Mouse (Mus musculus) heart, postnatal 36 days (tissue): Measurements from ENCODE around the gene Hoxb6. TPM values are rescaled to one million over a fixed set of nuclear protein-coding genes. Genes with fewer than 3 reads are reported as not detected.

Experiments
- DNase-seq, 2 experiments: peaks; one replicate each; pipeline ENCODE4 v3.0.0; 2021 to 2022
- intact Hi-C: fragments of 180-260 bp; cut with DNase I; formaldehyde crosslinking; loops from one replicate; pipeline ENCODE4 v1.15.1; 2025
- microRNA-seq, 2 experiments: library from miRNA; unstranded; fragments of <30 nt; microRNA quantifications; one replicate each; pipeline ENCODE4 v1.2.0; 2021; ENCODE audit warnings: borderline number of aligned reads in 2 of 2
- total RNA-seq, 2 experiments: library from RNA; stranded (reverse); gene quantifications; 2 replicates each; pipeline ENCODE4 v1.2.3; 2021

Hoxb6 gene
- total RNA-seq, 2 experiments from 2014 or later, result not detected

DNA sequence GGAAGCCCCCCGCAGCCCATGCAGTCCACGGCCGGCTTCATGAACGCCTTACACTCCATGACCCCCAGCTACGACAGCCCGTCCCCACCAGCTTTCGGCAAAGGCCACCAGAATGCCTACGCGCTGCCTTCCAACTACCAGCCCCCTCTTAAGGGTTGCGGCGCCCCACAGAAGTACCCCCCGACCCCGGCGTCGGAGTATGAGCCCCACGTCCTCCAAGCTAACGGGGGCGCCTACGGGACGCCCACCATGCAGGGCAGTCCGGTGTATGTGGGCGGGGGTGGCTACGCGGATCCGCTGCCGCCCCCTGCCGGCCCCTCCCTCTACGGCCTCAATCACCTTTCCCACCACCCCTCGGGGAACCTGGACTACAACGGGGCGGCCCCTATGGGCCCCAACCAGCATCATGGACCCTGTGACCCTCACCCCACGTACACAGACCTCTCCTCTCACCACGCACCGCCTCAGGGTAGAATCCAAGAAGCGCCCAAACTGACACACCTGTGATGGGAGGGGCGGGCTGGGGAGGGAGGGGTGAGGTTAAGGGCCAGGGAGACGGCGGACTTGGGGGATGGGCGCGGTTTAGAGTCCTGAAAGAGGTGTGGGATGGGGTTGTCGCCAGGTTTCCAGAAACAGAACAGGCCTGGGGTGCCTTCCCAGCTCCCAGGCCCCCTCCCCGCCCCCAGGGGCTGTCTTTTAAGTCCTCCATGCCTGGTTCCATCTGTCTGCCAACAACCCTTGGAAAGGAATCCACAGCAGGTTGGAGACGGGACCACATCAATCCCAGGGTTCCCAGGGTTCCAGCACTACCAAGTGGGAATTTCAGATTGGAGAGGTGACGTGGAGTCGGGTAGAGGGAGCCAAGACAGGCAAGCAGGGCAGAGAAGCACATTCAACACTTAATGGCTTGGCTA is 53.9 kb downstream of the Hoxb6 start:
- intact Hi-C loops, result no loop called here
- DNase-seq, result no peak

DNA sequence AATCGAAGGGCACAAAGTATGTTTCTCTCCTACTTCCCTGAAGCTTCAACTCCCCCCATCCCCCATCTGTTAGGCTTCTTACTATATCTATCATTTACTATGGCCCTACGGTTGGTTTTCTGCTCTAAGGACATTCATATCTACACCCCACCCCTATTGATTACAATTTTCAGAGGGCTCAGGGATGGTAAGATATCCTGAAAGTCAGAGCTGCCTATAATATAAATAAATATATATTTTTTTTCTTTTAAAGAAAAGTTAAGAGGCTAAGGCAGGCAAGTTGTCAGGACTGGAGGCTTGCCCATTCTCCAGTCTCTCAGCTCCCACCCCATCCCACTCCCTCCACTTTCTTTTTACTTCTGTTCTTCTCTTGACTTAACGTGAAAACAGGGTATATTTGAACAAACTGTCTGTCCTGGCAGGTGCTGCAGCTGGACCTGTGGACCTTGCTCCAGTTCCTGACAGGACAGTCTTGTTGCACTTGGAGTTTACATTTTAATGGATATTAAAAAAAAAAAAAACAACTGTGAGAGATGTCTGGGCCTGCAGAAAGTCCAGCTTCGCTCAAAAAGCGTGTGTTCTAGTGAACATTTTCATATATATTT is 54.7 kb downstream of the Hoxb6 start:
- no peak for DNase-seq
- intact Hi-C loops, result no loop called here

DNA sequence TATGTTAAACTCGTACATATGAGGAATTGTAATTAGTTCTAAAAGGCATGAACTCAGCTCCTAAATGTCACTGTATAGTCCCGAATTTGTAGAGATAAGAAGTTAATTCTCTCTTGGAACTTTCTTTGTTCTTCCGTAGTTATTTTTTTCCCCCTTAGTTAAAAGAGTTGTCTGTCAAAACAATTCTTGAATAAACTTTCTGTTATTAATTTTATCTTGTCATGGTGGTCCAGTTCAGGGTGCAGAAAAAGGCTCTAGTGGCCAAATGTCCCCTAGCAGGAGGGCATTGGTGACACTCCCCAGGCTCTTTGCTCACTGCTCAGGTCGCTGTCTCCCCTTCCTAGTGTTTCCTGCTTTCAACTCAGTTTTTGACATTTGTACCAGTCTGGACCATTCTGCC is 55.4 kb downstream of the Hoxb6 start:
- intact Hi-C loops, result no loop called here
- DNase-seq, result no peak

DNA sequence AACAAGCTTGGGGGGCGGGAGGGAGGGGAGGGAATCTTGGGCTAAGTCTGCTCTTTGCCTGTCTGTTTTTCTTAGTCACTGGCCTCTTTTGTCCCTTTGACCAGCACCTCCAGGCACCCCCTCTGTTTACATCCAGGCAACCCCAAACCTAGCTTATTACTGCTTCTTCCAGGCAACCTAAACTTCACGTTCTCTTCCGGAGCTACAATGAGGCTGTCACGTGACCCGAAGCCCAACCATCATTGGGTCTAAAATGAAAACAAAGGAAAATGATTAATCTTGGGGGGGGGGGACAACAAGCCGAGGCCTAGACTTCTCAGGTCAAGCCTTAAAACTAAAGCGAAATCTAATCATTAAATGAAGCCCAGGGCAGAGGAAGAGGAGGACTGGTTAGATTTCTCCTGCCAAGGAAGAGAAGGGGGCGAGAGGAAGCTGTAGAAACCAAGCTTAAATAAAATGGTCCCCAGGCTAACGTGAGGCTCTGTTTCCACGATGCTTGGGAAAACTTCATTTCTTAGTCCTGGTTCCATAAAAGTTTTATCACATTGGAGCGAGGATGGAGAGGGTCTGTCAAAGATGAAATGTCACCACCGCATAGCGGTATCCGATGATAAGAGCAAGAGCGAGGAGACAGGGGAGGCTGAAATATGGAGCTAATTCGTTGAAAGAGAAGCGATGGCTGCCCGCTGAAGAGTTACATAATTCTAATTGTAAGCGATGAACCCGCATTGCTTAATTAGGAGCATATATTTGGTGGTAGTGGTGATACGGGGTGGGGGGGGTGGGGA is 56.1 kb downstream of the Hoxb6 start:
- intact Hi-C loops, result no loop called here
- no peak for DNase-seq

DNA sequence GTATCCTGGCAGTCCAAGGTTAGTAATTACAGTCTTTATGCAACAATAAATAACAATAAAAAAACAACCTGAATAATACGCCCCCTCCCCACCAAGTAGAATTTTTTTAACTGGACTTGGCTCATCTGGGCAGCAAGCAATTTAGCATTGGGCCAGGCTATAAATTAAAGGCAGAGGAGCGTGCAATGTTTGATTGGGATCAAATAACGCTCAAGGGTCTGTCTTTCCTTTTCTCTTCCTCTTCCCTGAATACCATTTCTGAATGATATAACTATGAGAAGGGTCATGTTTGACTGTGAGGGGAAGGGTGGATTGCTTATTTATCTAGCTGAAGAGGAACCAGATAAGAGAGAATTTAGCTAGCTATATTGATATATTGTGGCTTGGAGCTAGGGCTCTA is 56.7 kb downstream of the Hoxb6 start:
- intact Hi-C loops, result no loop called here
- DNase-seq, result no peak

DNA sequence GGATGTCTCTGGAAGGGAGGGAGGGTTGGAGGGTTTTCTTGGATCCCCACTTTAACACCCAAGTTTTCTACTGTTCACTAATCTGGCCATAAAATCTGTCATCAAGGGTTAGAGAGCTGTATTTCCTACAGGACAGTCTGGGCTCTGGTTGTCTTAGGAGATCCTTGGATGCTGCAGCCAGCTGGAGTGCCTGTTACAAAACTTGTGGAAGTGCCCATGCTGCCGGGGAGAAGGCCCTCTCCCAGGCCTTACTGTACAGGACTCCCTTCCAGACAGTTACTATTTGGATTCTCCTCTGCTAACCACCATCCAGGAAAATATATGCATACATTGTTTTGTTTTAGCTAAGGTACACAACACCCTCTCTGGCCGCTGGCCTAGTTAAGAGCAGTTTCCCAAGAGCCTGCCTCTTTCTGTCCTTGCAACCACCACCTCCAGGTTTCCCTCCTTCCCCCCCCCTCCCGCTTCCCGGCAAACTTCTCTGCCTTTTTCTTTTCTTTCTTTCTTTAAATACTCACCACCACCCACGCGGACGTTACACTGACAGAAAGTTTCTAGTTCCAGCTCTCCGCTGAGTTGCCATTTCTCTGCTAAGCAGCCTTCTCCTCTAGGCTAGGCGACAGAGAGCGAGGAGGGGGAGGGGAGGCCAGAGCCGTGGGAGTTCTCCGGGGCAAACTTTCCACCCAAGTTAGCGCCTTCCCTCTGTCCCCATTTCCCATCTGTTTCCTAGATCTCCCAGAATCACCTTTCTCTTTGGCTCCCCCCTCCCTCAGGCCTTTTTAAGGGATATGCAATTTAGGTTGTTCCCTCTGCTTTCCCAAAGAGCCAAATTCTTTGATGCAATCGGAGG is 57.4 kb downstream of the Hoxb6 start:
- DNase-seq, result no peak
- intact Hi-C loops, result no loop called here

DNA sequence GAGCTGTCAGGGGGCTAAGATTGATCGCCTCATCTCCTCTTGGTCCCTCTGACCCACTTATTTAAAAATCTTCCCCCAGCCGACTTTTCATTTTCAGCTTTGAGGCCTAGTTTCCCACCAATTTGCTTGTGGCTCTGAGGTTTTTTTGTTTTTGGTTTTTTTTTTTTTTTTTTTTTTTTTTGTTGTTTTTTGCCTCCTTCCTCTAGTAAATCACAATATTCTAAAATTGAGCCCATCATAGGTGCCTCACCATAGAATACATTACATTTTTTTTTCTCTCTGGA is 58.0 kb downstream of the Hoxb6 start, which contains the start of gene Hoxb2:
Gene Hoxb2 (plus strand): TSS at position 185 of the 284 bp plus-strand sequence.
- intact Hi-C loops, result no loop called here
- no peak for DNase-seq

DNA sequence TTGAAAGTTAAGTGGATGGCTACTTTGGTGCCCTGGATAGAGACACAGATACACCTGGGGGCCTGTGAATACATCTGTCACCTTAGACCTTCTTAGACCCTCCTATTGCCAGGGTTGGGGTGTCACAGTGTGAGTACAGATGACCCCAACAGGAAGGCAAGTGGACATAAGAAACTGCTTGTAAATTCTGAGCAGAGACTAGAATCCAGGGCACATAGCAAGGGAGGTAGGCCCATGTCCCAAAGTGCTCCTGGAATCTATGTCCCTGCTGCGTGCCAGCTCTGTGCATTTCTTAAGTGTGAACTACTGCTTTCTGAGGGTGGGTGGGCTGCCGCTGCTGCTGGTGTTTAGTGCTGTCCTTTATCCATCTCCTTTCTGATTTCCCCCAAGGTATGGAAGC is 58.5 kb downstream of the Hoxb6 start:
- no peak for DNase-seq
- intact Hi-C loops, result no loop called here

Small RNAs within 50 kb of the gene (microRNA-seq; reads per million reads assigned to microRNA genes)
- gene Mir10a, result 1,852 to 2,459 reads per million in 2 experiments
- gene Mir196a-1, result 0 reads per million in 2 experiments

Other genes with a start within 250 kb of the Hoxb6 start
- gene Ube2z, start 227.1 kb upstream of the Hoxb6 start, total RNA-seq, result 10 to 100 TPM; 30.7 to 32.1 TPM
- 1,000 to 10,000 TPM; 3,285 to 3,604 TPM for gene Atp5g1, start 216.8 kb upstream of the Hoxb6 start, total RNA-seq
- gene Calcoco2, start 180.5 kb upstream of the Hoxb6 start, total RNA-seq, result not detected
- not detected for gene Ttll6, start 158.7 kb upstream of the Hoxb6 start, total RNA-seq
- gene Hoxb13, start 98.2 kb upstream of the Hoxb6 start, total RNA-seq, result not detected
- gene Hoxb9, start 21.0 kb upstream of the Hoxb6 start, total RNA-seq, result not detected
- gene Hoxb8, start 10.6 kb upstream of the Hoxb6 start, total RNA-seq, result not detected
- not detected for gene Hoxb7, start 5.9 kb upstream of the Hoxb6 start, total RNA-seq
- under 1 TPM; 0.19 to 0.22 TPM for gene Hoxb5, start 10.9 kb downstream of the Hoxb6 start, total RNA-seq
- gene Hoxb4, start 25.8 kb downstream of the Hoxb6 start, total RNA-seq, result under 1 TPM; 0.51 to 0.53 TPM
- under 1 TPM; 0.42 to 0.68 TPM for gene Hoxb3, start 30.9 kb downstream of the Hoxb6 start, total RNA-seq
- gene Hoxb2, start 58.0 kb downstream of the Hoxb6 start, total RNA-seq, result 1 to 10 TPM in 1 of 2 experiments, under 1 TPM in 1; 0.51 to 1.1 TPM
- gene Hoxb1, start 73.3 kb downstream of the Hoxb6 start, total RNA-seq, result not detected
- under 1 TPM in 1 of 2 experiments, not detected in 1; 0.30 TPM for gene Skap1, start 172.1 kb downstream of the Hoxb6 start, total RNA-seq